Mouse (Mus musculus) layer of hippocampus, postnatal 25 days (tissue): ENCODE data around the gene Rhox3e. TPM values are rescaled to one million over a fixed set of nuclear protein-coding genes. Genes with fewer than 3 reads are reported as not detected.
"Not testable (repeated sequence)": the region's sequence is repeated elsewhere in the genome, so short reads cannot be mapped to it uniquely, and the experiment has no call there.

ENCODE experiments used
- DNase-seq, 2 experiments: peaks; one replicate each; pipeline ENCODE4 v3.0.0; 2022; ENCODE audit warnings: mixed read lengths in 2 of 2, low spot score in 1 of 2; ENCODE audit errors: extremely low spot score in 1 of 2
- total RNA-seq, 2 experiments: library from RNA; stranded (reverse); gene quantifications; 2 replicates each; pipeline ENCODE4 v1.2.3; 2021

Rhox3e gene
- not detected for total RNA-seq

DNA sequence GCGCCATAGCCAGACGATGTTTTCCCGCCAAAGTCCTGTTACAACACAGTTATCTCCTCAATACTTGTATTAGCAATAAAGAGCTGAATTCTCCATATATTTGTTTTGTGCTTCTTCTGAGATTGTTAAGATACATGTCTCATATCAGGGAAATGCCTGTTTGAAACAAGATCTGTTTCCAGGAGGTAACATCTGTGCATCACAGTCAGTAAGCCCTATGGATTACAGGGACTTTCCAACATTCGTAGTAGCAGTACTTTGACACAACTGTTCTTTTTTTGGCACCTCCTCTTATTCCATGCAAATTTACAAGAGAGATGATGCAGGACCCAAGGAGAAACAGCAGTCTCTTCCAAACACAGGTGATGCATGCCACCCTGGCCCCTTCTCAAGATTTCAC, at the start of gene Rhox3e:
Gene Rhox3e, plus strand, starts transcription at position 301 of the 400 bp plus-strand sequence.
- not testable (repeated sequence) for DNase-seq

DNA sequence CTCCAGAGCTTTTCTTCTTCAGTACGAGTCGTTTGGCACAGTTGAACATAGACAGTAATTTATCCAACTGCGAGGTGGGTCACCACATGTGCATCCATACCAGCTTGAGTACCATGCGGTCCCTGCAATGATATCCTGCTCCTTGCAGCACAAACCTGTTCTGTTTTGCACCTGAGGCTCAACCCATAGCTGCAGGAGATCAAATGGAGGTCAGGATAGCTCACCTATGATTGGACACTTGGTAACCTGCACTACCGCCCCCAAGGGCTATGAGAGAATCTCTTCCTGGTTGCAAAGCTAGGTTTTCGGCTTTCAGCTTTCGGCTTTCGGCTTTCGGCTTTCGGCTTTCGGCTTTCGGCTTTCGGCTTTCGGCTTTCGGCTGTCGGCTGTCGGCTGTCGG, 27.8 kb upstream of the Rhox3e start, which contains the start of gene Rhox4d:
Gene Rhox4d, plus strand, starts transcription at position 301 of the 400 bp plus-strand sequence.
- not testable (repeated sequence) for DNase-seq

GRCm38 (mm10) chrX:37530152-37530551, 11.7 kb upstream of the Rhox3e start, which contains the start of gene Rhox2e:
Gene Rhox2e, plus strand, starts transcription at chrX:37530452.
- DNase-seq = not testable (repeated sequence)

GRCm38 (mm10) chrX:37557112-37557511, 15.3 kb downstream of the Rhox3e start, which contains the start of gene Rhox4e:
Gene Rhox4e, plus strand, starts transcription at chrX:37557412.
- not testable (repeated sequence) for DNase-seq

DNA sequence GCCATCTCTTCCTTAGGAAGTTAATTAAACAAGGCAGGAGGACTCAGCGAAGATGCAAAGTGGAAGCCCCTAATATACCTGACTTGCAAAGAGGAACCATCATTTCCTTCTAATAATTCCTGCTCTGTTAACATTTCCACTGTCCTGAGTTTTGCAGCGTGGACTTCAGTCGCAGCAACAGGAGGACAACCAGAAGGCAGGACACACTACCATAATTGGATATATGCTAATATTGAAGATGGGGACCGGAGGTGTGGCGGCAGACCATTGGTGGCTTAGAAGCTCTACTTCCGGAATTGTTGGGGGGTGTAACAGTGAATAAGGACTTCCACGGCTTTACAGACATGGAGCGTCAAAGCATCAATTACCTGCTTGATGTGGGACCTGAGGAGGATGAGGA, 29.3 kb downstream of the Rhox3e start, which contains the start of gene Rhox2f:
Gene Rhox2f, plus strand, starts transcription at position 301 of the 400 bp plus-strand sequence.
- not testable (repeated sequence) for DNase-seq

GRCm38 (mm10) chrX:37572638-37573037, 30.8 kb downstream of the Rhox3e start:
- DNase-seq = not testable (repeated sequence)

DNA sequence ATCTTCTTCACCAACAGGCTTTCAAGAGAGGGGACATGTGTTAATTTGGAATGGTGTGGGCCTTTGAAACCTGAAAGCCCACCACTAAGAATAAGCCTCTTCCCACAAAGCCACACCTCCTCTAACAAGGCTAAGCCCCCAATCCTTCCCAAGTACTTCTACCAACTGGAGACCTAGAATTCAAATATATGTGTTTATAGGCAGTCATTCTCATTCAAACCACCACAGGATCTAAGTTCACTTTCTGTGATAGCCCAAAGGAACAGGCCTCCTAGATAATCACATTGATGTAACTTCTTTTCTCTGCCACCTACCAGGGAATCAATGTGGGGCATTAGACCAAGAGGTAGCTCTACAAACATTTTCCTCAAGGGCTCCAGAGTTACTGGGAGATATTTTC, 38.9 kb downstream of the Rhox3e start, which contains the start of gene Rhox3f:
Gene Rhox3f, plus strand, starts transcription at position 301 of the 400 bp plus-strand sequence.
- not testable (repeated sequence) for DNase-seq

Other genes starting within 250 kb of the Rhox3e start
- gene Rhox3a2, start 162.0 kb upstream of the Rhox3e start, total RNA-seq = not detected
- not detected for gene Rhox4a2, start 151.2 kb upstream of the Rhox3e start, total RNA-seq
- gene Rhox2b, start 130.0 kb upstream of the Rhox3e start, total RNA-seq = not detected
- not detected for gene Rhox4b, start 109.5 kb upstream of the Rhox3e start, total RNA-seq
- gene Rhox2c, start 88.3 kb upstream of the Rhox3e start, total RNA-seq = not detected
- not detected for gene Rhox3c, start 83.4 kb upstream of the Rhox3e start, total RNA-seq
- not detected for gene Rhox4c, start 61.7 kb upstream of the Rhox3e start, total RNA-seq
- gene Rhox2d, start 48.6 kb upstream of the Rhox3e start, total RNA-seq = not detected
- gene Rhox4d, start 27.7 kb upstream of the Rhox3e start, total RNA-seq = not detected
- gene Rhox2e, start 11.6 kb upstream of the Rhox3e start, total RNA-seq = not detected
- not detected for gene Rhox4e, start 15.4 kb downstream of the Rhox3e start, total RNA-seq
- not detected for gene Rhox2f, start 29.4 kb downstream of the Rhox3e start, total RNA-seq
- gene Rhox3f, start 39.0 kb downstream of the Rhox3e start, total RNA-seq = not detected
- gene Rhox4f, start 65.7 kb downstream of the Rhox3e start, total RNA-seq = not detected
- not detected for gene Rhox3g, start 86.6 kb downstream of the Rhox3e start, total RNA-seq
- not detected for gene Rhox2g, start 101.5 kb downstream of the Rhox3e start, total RNA-seq
- gene Rhox4g, start 109.3 kb downstream of the Rhox3e start, total RNA-seq = not detected
- gene Rhox3h, start 126.7 kb downstream of the Rhox3e start, total RNA-seq = not detected
- gene Rhox2h, start 131.3 kb downstream of the Rhox3e start, total RNA-seq = not detected